27 mouse cellular contexts compared by ENCODE assay signal in the genomic region with DNA sequence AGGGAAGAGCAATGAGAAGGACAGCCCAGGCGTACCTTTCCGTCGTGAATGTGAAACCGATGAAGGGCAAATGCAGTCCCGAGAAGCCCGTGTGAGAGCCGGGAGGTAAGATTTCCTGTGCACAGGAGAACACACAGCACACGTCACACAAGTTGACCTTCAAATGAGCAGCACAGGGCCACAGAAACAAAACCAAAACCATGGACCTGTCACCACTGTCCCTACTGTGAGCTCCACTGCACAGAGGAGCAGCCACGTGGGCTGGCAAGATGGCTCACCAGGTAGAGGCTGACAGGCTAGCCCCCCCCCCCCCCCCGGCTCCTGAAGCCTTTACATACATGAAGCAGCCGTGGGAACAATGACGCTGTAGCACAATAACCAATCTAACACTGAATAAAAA. TPM values are rescaled to one million over a fixed set of nuclear protein-coding genes. Genes with fewer than 3 reads are reported as not detected.
"Had no signal": no experiment of that assay in that cellular context is flagged by ENCODE, and none has a peak within 500 bp of the region (broad histone marks: within the 10 kb centered on the region; RNA-seq: fewer than 3 reads in every experiment).

No protein-coding gene starts in this region.

- H3K4me3 ChIP-seq: embryonic facial prominence, embryonic 10.5 days; embryonic facial prominence, embryonic 12.5 days; embryonic facial prominence, embryonic 13.5 days; embryonic facial prominence, embryonic 15.5 days; erythroblast, embryonic 14.5 days; forebrain, embryonic 10.5 days; forebrain, embryonic 12.5 days; forebrain, embryonic 13.5 days; forebrain, embryonic 15.5 days; gastrocnemius, adult 2 months; heart, adult 2 months; heart, embryonic 10.5 days had no signal

- DNase-seq: embryo, embryonic 11 days; forebrain, postnatal 0 days; gastrocnemius, adult 2 months; gastrocnemius, postnatal 10 days; gastrocnemius, postnatal 14 days; gastrocnemius, postnatal 25 days; gastrocnemius, postnatal 36 days; heart, adult 11 months; heart, adult 18-20 months; heart, adult 2 months had no signal

- H3K9me3 ChIP-seq: embryonic facial prominence, embryonic 10.5 days; embryonic facial prominence, embryonic 12.5 days; embryonic facial prominence, embryonic 13.5 days; embryonic facial prominence, embryonic 15.5 days; forebrain, embryonic 10.5 days; forebrain, embryonic 12.5 days; forebrain, embryonic 13.5 days; forebrain, embryonic 15.5 days; heart, embryonic 10.5 days had no signal

- H3K27me3 ChIP-seq: embryonic facial prominence, embryonic 12.5 days; embryonic facial prominence, embryonic 13.5 days; embryonic facial prominence, embryonic 15.5 days; forebrain, embryonic 12.5 days; forebrain, embryonic 13.5 days; forebrain, embryonic 15.5 days had no signal

- H3K9ac ChIP-seq: embryonic facial prominence, embryonic 12.5 days; embryonic facial prominence, embryonic 13.5 days; embryonic facial prominence, embryonic 15.5 days; forebrain, embryonic 12.5 days; forebrain, embryonic 13.5 days; forebrain, embryonic 15.5 days; forebrain, postnatal 0 days had no signal

- H3K4me2 ChIP-seq: embryonic facial prominence, embryonic 12.5 days; embryonic facial prominence, embryonic 13.5 days; embryonic facial prominence, embryonic 15.5 days; forebrain, embryonic 12.5 days; forebrain, embryonic 13.5 days; forebrain, embryonic 15.5 days; heart, embryonic 11.5 days had no signal

- ATAC-seq: forebrain, embryonic 13.5 days; forebrain, embryonic 14.5 days; forebrain, embryonic 15.5 days; forebrain, embryonic 16.5 days; forebrain, postnatal 0 days had no signal

- H3K4me1 ChIP-seq: embryonic facial prominence, embryonic 10.5 days; embryonic facial prominence, embryonic 12.5 days; embryonic facial prominence, embryonic 13.5 days; embryonic facial prominence, embryonic 15.5 days; forebrain, embryonic 10.5 days; forebrain, embryonic 12.5 days; forebrain, embryonic 13.5 days; forebrain, embryonic 15.5 days; heart, embryonic 10.5 days had no signal

- H3K27ac ChIP-seq: embryonic facial prominence, embryonic 10.5 days; embryonic facial prominence, embryonic 12.5 days; embryonic facial prominence, embryonic 13.5 days; embryonic facial prominence, embryonic 15.5 days; forebrain, embryonic 10.5 days; forebrain, embryonic 12.5 days; forebrain, embryonic 13.5 days; forebrain, embryonic 15.5 days; gastrocnemius, adult 2 months; heart, adult 2 months; heart, embryonic 10.5 days had no signal

RNA-seq across cellular contexts. Expression of a gene that starts 54.1 kb away (rescaled TPM):
- total RNA-seq: common myeloid progenitor, adult 5-6 weeks; gastrocnemius, adult 18-20 months; gastrocnemius, adult 2 months; gastrocnemius, adult 8-10 months; gastrocnemius, postnatal 25 days; gastrocnemius, postnatal 36 days; heart, adult 18-20 months; heart, adult 2 months had no signal
- polyA plus RNA-seq: forebrain, embryonic 11.5 days; heart, adult 2 months had no signal
